Mouse (Mus musculus) midbrain, embryonic 10.5 days (tissue): ENCODE measurements around the gene Myo1h. TPM values are rescaled to one million over a fixed set of nuclear protein-coding genes. Genes with fewer than 3 reads are reported as not detected.

Experiments
- DNase-seq: peaks from one replicate; pipeline ENCODE4 v3.0.0-alpha.2; 2017; ENCODE audit warnings: low spot score
- H3K27ac ChIP-seq: fragments of 300-500 bp; sonication (generic); replicated peaks from 2 replicates; pipeline ENCODE4 v1.5.1; 2016; ENCODE audit warnings: mild to moderate bottlenecking
- H3K27me3 ChIP-seq: fragments of 300-500 bp; sonication (generic); 2 replicates; pipeline ENCODE4 v1.6.1; 2016; ENCODE audit warnings: low read depth, mild to moderate bottlenecking; ENCODE audit not compliant: poor library complexity, severe bottlenecking
- H3K36me3 ChIP-seq: fragments of 300-500 bp; sonication (generic); 2 replicates; pipeline ENCODE4 v1.6.1; 2016; ENCODE audit warnings: mild to moderate bottlenecking, moderate library complexity
- H3K4me1 ChIP-seq: fragments of 300-500 bp; sonication (generic); 2 replicates; pipeline ENCODE4 v1.6.1; 2016
- H3K4me3 ChIP-seq: fragments of 300-500 bp; sonication (generic); 2 replicates; pipeline ENCODE4 v1.5.1; 2016; ENCODE audit warnings: mild to moderate bottlenecking, moderate library complexity
- H3K9me3 ChIP-seq: fragments of 300-500 bp; sonication (generic); replicated peaks from 2 replicates; pipeline ENCODE4 v1.6.1; 2016; ENCODE audit warnings: mild to moderate bottlenecking
- WGBS: fragments of 180-500 bp; shearing (Covaris S2); methylation state at CpG from one replicate; pipeline ENCODE4 v1.1.7; 2016; 5-methylcytosine and 5-hydroxymethylcytosine counted together
- polyA plus RNA-seq: library from polyadenylated mRNA; unstranded; fragments of >200 nt; fragmentation: Nextera tagmentation; extraction: Ambion mirVana; gene quantifications from 2 replicates; pipeline ENCODE4 v1.2.1, GENCODE M21; 2016

Gene Myo1h
- polyA plus RNA-seq, 1 experiment from 2014 or later, result 0.75 TPM

- Histone ChIP-seq H3K27me3 (peaks cover 99% of the 10 kb centered on the region), H3K27ac (no peak overlapping the region), H3K9me3 (no peaks in the 10 kb centered on the region), H3K4me1 (peaks cover 84% of the 10 kb centered on the region), H3K4me3 (0 out of 2 replicates have a peak overlapping the region, but pooled peaks have one; percentile 4), H3K36me3 (no peaks in the 10 kb centered on the region)
- DNase-seq, result peak; percentile 36
- 18% methylated on average over 16 of the region's 16 CpGs for WGBS
Measured at GRCm38 (mm10) chr5:114275991-114276390, 13.0 kb upstream of the Myo1h start.

- H3K9me3 ChIP-seq, result no peaks in the 10 kb centered on the region
- H3K4me3 ChIP-seq, result peak overlapping the region; percentile 9; the same call in 1 of the 2 replicates
- peak overlapping the region; percentile 57 for H3K27ac ChIP-seq
- H3K36me3 ChIP-seq, result no peaks in the 10 kb centered on the region
- H3K4me1 ChIP-seq, result peaks cover 56% of the 10 kb centered on the region
- peak; percentile 45 for DNase-seq
- peaks cover 88% of the 10 kb centered on the region for H3K27me3 ChIP-seq
- 46% methylated on average over 12 of the region's 12 CpGs for WGBS
Measured at GRCm38 (mm10) chr5:114279382-114280143, 9.4 kb upstream of the Myo1h start.

GRCm38 (mm10) chr5:114282346-114282745 is 6.6 kb upstream of the Myo1h start:
- no peak overlapping the region; the same call in 1 of the 2 replicates for H3K27ac ChIP-seq
- WGBS, result 79% methylated on average over 6 of the region's 6 CpGs
- no peaks in the 10 kb centered on the region for H3K36me3 ChIP-seq
- no peak for DNase-seq
- H3K4me3 ChIP-seq, result no peak overlapping the region
- H3K9me3 ChIP-seq, result no peaks in the 10 kb centered on the region
- peaks cover 29% of the 10 kb centered on the region for H3K4me1 ChIP-seq
- peaks cover 71% of the 10 kb centered on the region for H3K27me3 ChIP-seq

- DNase-seq, result no peak
- peaks cover 69% of the 10 kb centered on the region for H3K27me3 ChIP-seq
Measured at GRCm38 (mm10) chr5:114284604-114285397, 4.2 kb upstream of the Myo1h start.

GRCm38 (mm10) chr5:114285398-114285700 is 3.6 kb upstream of the Myo1h start:
- no peak overlapping the region for H3K27ac ChIP-seq
- H3K4me3 ChIP-seq, result no peak overlapping the region

More at GRCm38 (mm10) chr5:114284604-114285397, 4.2 kb upstream of the Myo1h start:
- Histone ChIP-seq H3K27ac (no peak overlapping the region; the same call in 1 of the 2 replicates), H3K4me1 (peaks cover 17% of the 10 kb centered on the region), H3K4me3 (no peak overlapping the region), H3K36me3 (no peaks in the 10 kb centered on the region), H3K9me3 (no peaks in the 10 kb centered on the region)
- 85% methylated on average over 13 of the region's 13 CpGs for WGBS

GRCm38 (mm10) chr5:114286102-114286501 is 2.9 kb upstream of the Myo1h start:
- 76% methylated on average over 4 of the region's 4 CpGs for WGBS
- Histone ChIP-seq H3K36me3 (no peaks in the 10 kb centered on the region), H3K27me3 (peaks cover 68% of the 10 kb centered on the region)

More at GRCm38 (mm10) chr5:114285398-114285700, 3.6 kb upstream of the Myo1h start:
- no peak for DNase-seq
- H3K36me3 ChIP-seq, result no peaks in the 10 kb centered on the region
- H3K4me1 ChIP-seq, result peaks cover 21% of the 10 kb centered on the region
- 96% methylated on average over 3 of the region's 3 CpGs for WGBS
- H3K27me3 ChIP-seq, result peaks cover 70% of the 10 kb centered on the region
- no peaks in the 10 kb centered on the region for H3K9me3 ChIP-seq

GRCm38 (mm10) chr5:114286872-114287571 is 1.9 kb upstream of the Myo1h start:
- WGBS, result 87% methylated on average over 16 of the region's 16 CpGs

More at GRCm38 (mm10) chr5:114286102-114286501, 2.9 kb upstream of the Myo1h start:
- Histone ChIP-seq H3K4me1 (peaks cover 22% of the 10 kb centered on the region), H3K4me3 (no peak overlapping the region), H3K27ac (no peak overlapping the region), H3K9me3 (no peaks in the 10 kb centered on the region)
- DNase-seq, result no peak

GRCm38 (mm10) chr5:114288396-114288795 is 570 bp upstream of the Myo1h start:
- Histone ChIP-seq H3K9me3 (no peaks in the 10 kb centered on the region), H3K27me3 (peaks cover 71% of the 10 kb centered on the region), H3K27ac (no peak overlapping the region), H3K36me3 (no peaks in the 10 kb centered on the region), H3K4me3 (no peak overlapping the region), H3K4me1 (peaks cover 22% of the 10 kb centered on the region)
- WGBS, result 89% methylated on average over 5 of the region's 5 CpGs
- DNase-seq, result no peak

More at GRCm38 (mm10) chr5:114286872-114287571, 1.9 kb upstream of the Myo1h start:
- Histone ChIP-seq H3K4me1 (peaks cover 22% of the 10 kb centered on the region), H3K9me3 (no peaks in the 10 kb centered on the region), H3K36me3 (no peaks in the 10 kb centered on the region), H3K27me3 (peaks cover 68% of the 10 kb centered on the region), H3K4me3 (no peak overlapping the region), H3K27ac (no peak overlapping the region)
- DNase-seq, result no peak

- Histone ChIP-seq H3K36me3 (no peaks in the 10 kb centered on the region), H3K4me3 (no peak overlapping the region), H3K9me3 (no peaks in the 10 kb centered on the region), H3K4me1 (peaks cover 25% of the 10 kb centered on the region), H3K27ac (no peak overlapping the region), H3K27me3 (peaks cover 77% of the 10 kb centered on the region)
- WGBS, result 79% methylated on average over 3 of the region's 3 CpGs
- no peak for DNase-seq
Measured at GRCm38 (mm10) chr5:114290004-114290403, 1.0 kb downstream of the Myo1h start.

- Histone ChIP-seq H3K9me3 (no peaks in the 10 kb centered on the region), H3K27me3 (peaks cover 92% of the 10 kb centered on the region), H3K27ac (peak overlapping the region; percentile 55), H3K4me3 (no peak overlapping the region), H3K4me1 (peaks cover 61% of the 10 kb centered on the region), H3K36me3 (no peaks in the 10 kb centered on the region)
- WGBS, result 28% methylated on average over 22 of the region's 22 CpGs
- no peak for DNase-seq
Measured at GRCm38 (mm10) chr5:114296693-114297631, 8.0 kb downstream of the Myo1h start.

GRCm38 (mm10) chr5:114298212-114298894 is 9.4 kb downstream of the Myo1h start:
- WGBS, result 81% methylated on average over 18 of the region's 18 CpGs
- H3K27ac ChIP-seq, result peak overlapping the region; percentile 80

More at GRCm38 (mm10) chr5:114298212-114298894, 9.4 kb downstream of the Myo1h start:
- no peak for DNase-seq
- Histone ChIP-seq H3K4me3 (no peak overlapping the region), H3K9me3 (no peaks in the 10 kb centered on the region), H3K36me3 (no peaks in the 10 kb centered on the region), H3K4me1 (peaks cover 54% of the 10 kb centered on the region), H3K27me3 (peaks cover 92% of the 10 kb centered on the region)
